Mouse (Mus musculus): ENCODE measurements around the gene Cavin1. TPM values are rescaled to one million over a fixed set of nuclear protein-coding genes. Genes with fewer than 3 reads are reported as not detected.
A peak's percentile ranks its signal among the peaks of the same experiment; 100 is the strongest.

The Cavin1 gene
- polyA plus RNA-seq, 1 experiment from 2014 or later, result 42.0 TPM

GRCm38 (mm10) chr11:100975241-100975640 lies 4.6 kb upstream of the Cavin1 start:
- Histone ChIP-seq H3K27ac (no peak overlapping the region), H3K36me3 (no peaks in the 10 kb centered on the region), H3K4me2 (no peak overlapping the region), H3K4me1 (replicated peaks) (peaks cover 5% of the 10 kb centered on the region), H3K9me3 (no peaks in the 10 kb centered on the region), H3K27me3 (peaks cover 50% of the 10 kb centered on the region), H3K4me3 (no peak overlapping the region), H3K9ac (no peak overlapping the region)
- 73% methylated on average over 7 of the region's 7 CpGs for WGBS
- ATAC-seq (ENCODE audit: low FRiP score), result no peak

- Histone ChIP-seq H3K27me3 (peaks cover 52% of the 10 kb centered on the region), H3K4me2 (no peak overlapping the region), H3K9me3 (no peaks in the 10 kb centered on the region), H3K4me1 (replicated peaks) (peaks cover 13% of the 10 kb centered on the region), H3K27ac (no peak overlapping the region), H3K4me3 (no peak overlapping the region), H3K9ac (no peak overlapping the region), H3K36me3 (no peaks in the 10 kb centered on the region)
- 75% methylated on average over 14 of the region's 14 CpGs for WGBS
- ATAC-seq (ENCODE audit: low FRiP score), result no peak
These were observed 3.8 kb upstream of the Cavin1 start for GRCm38 (mm10) chr11:100974381-100974970.

- H3K4me2 ChIP-seq, result no peak overlapping the region
- no peaks in the 10 kb centered on the region for H3K36me3 ChIP-seq
- ATAC-seq (ENCODE audit: low FRiP score), result no peak
- no peak overlapping the region for H3K9ac ChIP-seq
- peaks cover 18% of the 10 kb centered on the region for H3K4me1 ChIP-seq (replicated peaks)
- H3K9me3 ChIP-seq, result no peaks in the 10 kb centered on the region
- WGBS, result 93% methylated on average over 7 of the region's 7 CpGs
- no peak overlapping the region for H3K27ac ChIP-seq
- H3K4me3 ChIP-seq, result no peak overlapping the region
- peaks cover 60% of the 10 kb centered on the region for H3K27me3 ChIP-seq
These were observed 2.6 kb upstream of the Cavin1 start for GRCm38 (mm10) chr11:100973245-100973644.

GRCm38 (mm10) chr11:100971455-100971854 lies 768 bp upstream of the Cavin1 start:
- peaks cover 78% of the 10 kb centered on the region for H3K27me3 ChIP-seq
- ATAC-seq (ENCODE audit: low FRiP score), result no peak
- no peak overlapping the region for H3K4me3 ChIP-seq
- H3K27ac ChIP-seq, result no peak overlapping the region
- H3K9me3 ChIP-seq, result no peaks in the 10 kb centered on the region
- H3K4me1 ChIP-seq (replicated peaks), result peaks cover 18% of the 10 kb centered on the region
- WGBS, result 59% methylated on average over 10 of the region's 10 CpGs
- no peaks in the 10 kb centered on the region for H3K36me3 ChIP-seq
- no peak overlapping the region for H3K4me2 ChIP-seq
- no peak overlapping the region for H3K9ac ChIP-seq

- Histone ChIP-seq H3K4me2 (peak overlapping the region; percentile 53), H3K27ac (no peak overlapping the region), H3K36me3 (no peaks in the 10 kb centered on the region), H3K4me3 (peak overlapping the region; percentile 40), H3K9ac (peak overlapping the region; percentile 53), H3K27me3 (peaks cover 93% of the 10 kb centered on the region), H3K9me3 (no peaks in the 10 kb centered on the region), H3K4me1 (replicated peaks) (peaks cover 18% of the 10 kb centered on the region)
- 2% methylated on average over 63 of the region's 65 CpGs for WGBS
- ATAC-seq (ENCODE audit: low FRiP score), result no peak
These were observed 737 bp downstream of the Cavin1 start for GRCm38 (mm10) chr11:100969744-100970556.

GRCm38 (mm10) chr11:100969189-100969743 lies 1.4 kb downstream of the Cavin1 start:
- peaks cover 92% of the 10 kb centered on the region for H3K27me3 ChIP-seq
- H3K4me2 ChIP-seq, result peak overlapping the region; percentile 53
- 6% methylated on average over 34 of the region's 35 CpGs for WGBS
- no peaks in the 10 kb centered on the region for H3K9me3 ChIP-seq
- H3K9ac ChIP-seq, result peak overlapping the region; percentile 53; the same call in 1 of the 2 replicates
- H3K27ac ChIP-seq, result 0 out of 2 replicates have a peak overlapping the region, but pooled peaks have one; percentile 58
- H3K36me3 ChIP-seq, result no peaks in the 10 kb centered on the region
- peaks cover 18% of the 10 kb centered on the region for H3K4me1 ChIP-seq (replicated peaks)
- no peak for ATAC-seq (ENCODE audit: low FRiP score)
- H3K4me3 ChIP-seq, result peak overlapping the region; percentile 40

GRCm38 (mm10) chr11:100968501-100968900 lies 2.2 kb downstream of the Cavin1 start:
- peaks cover 95% of the 10 kb centered on the region for H3K27me3 ChIP-seq
- H3K27ac ChIP-seq, result no peak overlapping the region
- no peaks in the 10 kb centered on the region for H3K36me3 ChIP-seq
- no peak overlapping the region for H3K9ac ChIP-seq
- H3K4me1 ChIP-seq (replicated peaks), result peaks cover 18% of the 10 kb centered on the region
- 77% methylated on average over 5 of the region's 5 CpGs for WGBS
- no peak overlapping the region for H3K4me3 ChIP-seq
- no peaks in the 10 kb centered on the region for H3K9me3 ChIP-seq
- ATAC-seq (ENCODE audit: low FRiP score), result no peak
- peak overlapping the region; percentile 53 for H3K4me2 ChIP-seq

GRCm38 (mm10) chr11:100967881-100968420 lies 2.7 kb downstream of the Cavin1 start:
- no peaks in the 10 kb centered on the region for H3K9me3 ChIP-seq
- H3K4me1 ChIP-seq (replicated peaks), result peaks cover 18% of the 10 kb centered on the region
- H3K27me3 ChIP-seq, result peaks cover 94% of the 10 kb centered on the region
- no peak for ATAC-seq (ENCODE audit: low FRiP score)
- no peak overlapping the region for H3K27ac ChIP-seq
- no peak overlapping the region for H3K9ac ChIP-seq
- H3K4me2 ChIP-seq, result peak overlapping the region; percentile 53; the same call in 1 of the 2 replicates
- no peaks in the 10 kb centered on the region for H3K36me3 ChIP-seq
- H3K4me3 ChIP-seq, result no peak overlapping the region
- 89% methylated on average over 5 of the region's 5 CpGs for WGBS

GRCm38 (mm10) chr11:100967376-100967775 lies 3.3 kb downstream of the Cavin1 start:
- H3K4me1 ChIP-seq (replicated peaks), result peaks cover 18% of the 10 kb centered on the region

GRCm38 (mm10) chr11:100965760-100966159 lies 4.9 kb downstream of the Cavin1 start:
- H3K27me3 ChIP-seq, result peaks cover 72% of the 10 kb centered on the region
- H3K4me2 ChIP-seq, result no peak overlapping the region
- H3K36me3 ChIP-seq, result no peaks in the 10 kb centered on the region
- H3K9ac ChIP-seq, result no peak overlapping the region
- no peak overlapping the region for H3K4me3 ChIP-seq
- no peak overlapping the region for H3K27ac ChIP-seq
- peaks cover 18% of the 10 kb centered on the region for H3K4me1 ChIP-seq (replicated peaks)
- 85% methylated on average over 6 of the region's 6 CpGs for WGBS
- H3K9me3 ChIP-seq, result no peaks in the 10 kb centered on the region
- ATAC-seq (ENCODE audit: low FRiP score), result no peak

More at GRCm38 (mm10) chr11:100967376-100967775, 3.3 kb downstream of the Cavin1 start:
- H3K9me3 ChIP-seq, result no peaks in the 10 kb centered on the region
- H3K36me3 ChIP-seq, result no peaks in the 10 kb centered on the region
- no peak overlapping the region; the same call in 1 of the 2 replicates for H3K4me2 ChIP-seq
- H3K27me3 ChIP-seq, result peaks cover 88% of the 10 kb centered on the region
- WGBS, result 68% methylated on average over 5 of the region's 5 CpGs
- no peak overlapping the region for H3K27ac ChIP-seq
- ATAC-seq (ENCODE audit: low FRiP score), result no peak
- no peak overlapping the region for H3K4me3 ChIP-seq
- H3K9ac ChIP-seq, result no peak overlapping the region

GRCm38 (mm10) chr11:100964901-100965542 lies 5.7 kb downstream of the Cavin1 start:
- no peak overlapping the region for H3K9ac ChIP-seq
- no peak for ATAC-seq (ENCODE audit: low FRiP score)
- no peak overlapping the region for H3K4me2 ChIP-seq
- no peaks in the 10 kb centered on the region for H3K36me3 ChIP-seq
- no peak overlapping the region for H3K4me3 ChIP-seq
- peaks cover 67% of the 10 kb centered on the region for H3K27me3 ChIP-seq
- 87% methylated on average over 6 of the region's 6 CpGs for WGBS
- no peak overlapping the region for H3K27ac ChIP-seq
- peaks cover 11% of the 10 kb centered on the region for H3K4me1 ChIP-seq (replicated peaks)
- H3K9me3 ChIP-seq, result no peaks in the 10 kb centered on the region

- WGBS, result 83% methylated on average over 7 of the region's 7 CpGs
- H3K4me2 ChIP-seq, result no peak overlapping the region
- H3K9ac ChIP-seq, result no peak overlapping the region
- ATAC-seq (ENCODE audit: low FRiP score), result no peak
- H3K9me3 ChIP-seq, result no peaks in the 10 kb centered on the region
- no peaks in the 10 kb centered on the region for H3K36me3 ChIP-seq
- H3K27ac ChIP-seq, result no peak overlapping the region
- H3K4me3 ChIP-seq, result no peak overlapping the region
- peaks cover 5% of the 10 kb centered on the region for H3K4me1 ChIP-seq (replicated peaks)
- H3K27me3 ChIP-seq, result peaks cover 67% of the 10 kb centered on the region
These were observed 6.5 kb downstream of the Cavin1 start for GRCm38 (mm10) chr11:100964180-100964579.

Measured in hindbrain, embryonic 13.5 days (tissue).